Mouse (Mus musculus) heart, embryonic 10.5 days (tissue): ENCODE results near the gene Sf3a1. TPM values are rescaled to one million over a fixed set of nuclear protein-coding genes. Genes with fewer than 3 reads are reported as not detected.

Source experiments
- DNase-seq: peaks from one replicate; pipeline ENCODE4 v3.0.0-alpha.2; 2017; ENCODE audit warnings: low spot score
- H3K27ac ChIP-seq: fragments of 300-500 bp; sonication (generic); 2 replicates; pipeline ENCODE4 v1.5.1; 2016; ENCODE audit warnings: mild to moderate bottlenecking
- H3K27me3 ChIP-seq: fragments of 300-500 bp; sonication (generic); 2 replicates; pipeline ENCODE4 v1.6.1; 2016; ENCODE audit warnings: mild to moderate bottlenecking; ENCODE audit not compliant: poor library complexity, insufficient read depth, severe bottlenecking
- H3K36me3 ChIP-seq: fragments of 300-500 bp; sonication (generic); 2 replicates; pipeline ENCODE4 v1.6.1; 2016; ENCODE audit warnings: mild to moderate bottlenecking, moderate library complexity
- H3K4me1 ChIP-seq: fragments of 300-500 bp; sonication (generic); 2 replicates; pipeline ENCODE4 v1.6.1; 2016; ENCODE audit warnings: mild to moderate bottlenecking
- H3K4me3 ChIP-seq: fragments of 300-500 bp; sonication (generic); 2 replicates; pipeline ENCODE4 v1.5.1; 2016; ENCODE audit warnings: mild to moderate bottlenecking, moderate library complexity
- H3K9me3 ChIP-seq: fragments of 300-500 bp; sonication (generic); 2 replicates; pipeline ENCODE4 v1.6.1; 2016; ENCODE audit warnings: mild to moderate bottlenecking, moderate library complexity
- WGBS: fragments of 180-500 bp; shearing (Covaris S2); methylation state at CpG from one replicate; pipeline ENCODE4 v1.1.7; 2016; 5-methylcytosine and 5-hydroxymethylcytosine counted together
- polyA plus RNA-seq: library from polyadenylated mRNA; unstranded; fragments of >200 nt; fragmentation: Nextera tagmentation; extraction: Ambion mirVana; gene quantifications from 2 replicates; pipeline ENCODE4 v1.2.1, GENCODE M21; 2016

Gene Sf3a1
- polyA plus RNA-seq, 1 experiment from 2014 or later, result 68.6 TPM

DNA sequence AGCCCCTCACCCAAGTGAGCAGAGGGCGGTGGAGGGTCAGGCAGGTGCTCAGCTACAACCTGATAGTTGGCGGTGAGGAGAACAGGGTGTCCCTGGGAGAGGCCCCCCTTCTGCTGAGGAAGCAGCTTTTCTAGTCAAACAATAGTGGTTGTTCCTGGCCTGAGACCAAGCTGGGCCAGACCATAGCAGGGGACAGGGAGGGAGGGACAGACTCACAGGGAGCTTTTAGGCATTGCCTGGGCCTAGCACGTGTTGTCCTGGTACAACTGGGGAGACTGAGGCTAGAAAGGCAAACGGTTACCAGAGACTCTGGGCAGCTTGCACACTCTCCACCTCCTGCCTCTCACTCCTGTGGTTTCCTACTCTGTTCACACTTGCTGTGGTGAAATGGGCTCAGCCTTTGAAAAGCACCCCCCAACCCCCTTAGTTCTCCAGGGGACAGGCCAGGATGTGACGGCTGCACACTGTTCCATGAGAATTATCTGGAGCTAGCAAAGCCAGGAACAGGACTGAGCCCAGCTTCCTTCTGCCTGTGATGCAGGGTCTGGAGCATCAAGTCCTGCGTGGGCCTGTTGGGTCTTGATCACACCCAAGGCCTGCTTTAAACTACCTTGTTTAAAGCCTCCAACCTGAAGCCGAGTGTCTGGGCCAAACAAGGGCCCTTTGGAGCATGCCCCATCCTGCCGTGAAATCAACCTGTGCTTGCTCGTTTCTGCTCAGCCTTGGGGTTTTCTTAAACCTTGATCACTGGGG is 56.3 kb downstream of the Sf3a1 start:
- no peak overlapping the region for H3K27ac ChIP-seq
- peaks cover 23% of the 10 kb centered on the region for H3K27me3 ChIP-seq
- DNase-seq, result no peak
- H3K4me3 ChIP-seq, result no peak overlapping the region
- peaks cover 42% of the 10 kb centered on the region for H3K4me1 ChIP-seq
- peaks cover 39% of the 10 kb centered on the region for H3K36me3 ChIP-seq
- no peaks in the 10 kb centered on the region for H3K9me3 ChIP-seq
- 78% methylated on average over 9 of the region's 9 CpGs for WGBS

- H3K4me3 ChIP-seq, result peak within 1 kb of the TSS; percentile 64
- DNase-seq, result peak; percentile 96
- peaks cover 25% of the 10 kb centered on the region for H3K36me3 ChIP-seq
- H3K9me3 ChIP-seq, result no peaks in the 10 kb centered on the region
- H3K4me1 ChIP-seq, result peaks cover 37% of the 10 kb centered on the region
- peaks cover 25% of the 10 kb centered on the region for H3K27me3 ChIP-seq
- peak within 1 kb of the TSS; percentile 80 for H3K27ac ChIP-seq
- 1% methylated on average over 56 of the region's 56 CpGs for WGBS
Measured at GRCm38 (mm10) chr11:4217914-4218629, 57.9 kb downstream of the Sf3a1 start, which contains the start of gene Castor1. Gene Castor1 (plus strand): TSS chr11:4218225.

- Histone ChIP-seq H3K4me3 (peak overlapping the region; percentile 64), H3K27me3 (peaks cover 28% of the 10 kb centered on the region), H3K36me3 (peaks cover 19% of the 10 kb centered on the region), H3K27ac (peak overlapping the region; percentile 80), H3K4me1 (peaks cover 37% of the 10 kb centered on the region), H3K9me3 (no peaks in the 10 kb centered on the region)
- no peak for DNase-seq
- 2% methylated on average over 6 of the region's 6 CpGs for WGBS
Measured at GRCm38 (mm10) chr11:4218637-4219036, 58.5 kb downstream of the Sf3a1 start.

DNA sequence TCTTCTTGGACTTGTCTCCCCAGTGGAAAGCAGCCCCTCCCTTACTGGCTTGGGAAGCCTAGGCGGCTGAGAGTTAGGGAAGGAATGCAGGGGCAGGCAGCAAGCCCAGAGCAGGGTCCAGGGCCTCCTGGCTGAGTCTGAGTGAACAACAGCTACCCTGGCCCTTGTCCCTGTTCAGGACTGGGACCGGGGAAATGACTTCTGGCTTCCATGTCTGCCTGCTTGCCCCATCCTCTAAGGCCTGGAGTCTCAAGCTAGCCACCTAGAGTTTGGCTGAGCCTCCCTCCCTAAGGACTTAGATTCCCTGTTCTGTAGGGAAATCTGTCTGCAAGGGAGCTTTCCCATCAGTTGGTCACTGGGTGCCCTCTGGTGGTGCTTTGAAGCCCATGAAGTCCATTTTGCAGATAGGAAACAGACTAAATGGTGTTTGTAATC is 59.2 kb downstream of the Sf3a1 start:
- Histone ChIP-seq H3K9me3 (no peaks in the 10 kb centered on the region), H3K4me1 (peaks cover 39% of the 10 kb centered on the region), H3K27ac (no peak overlapping the region), H3K36me3 (peaks cover 12% of the 10 kb centered on the region; the same call in 1 of the 2 replicates), H3K27me3 (peaks cover 30% of the 10 kb centered on the region), H3K4me3 (no peak overlapping the region)
- no peak for DNase-seq
- 4% methylated on average over 2 of the region's 2 CpGs for WGBS

DNA sequence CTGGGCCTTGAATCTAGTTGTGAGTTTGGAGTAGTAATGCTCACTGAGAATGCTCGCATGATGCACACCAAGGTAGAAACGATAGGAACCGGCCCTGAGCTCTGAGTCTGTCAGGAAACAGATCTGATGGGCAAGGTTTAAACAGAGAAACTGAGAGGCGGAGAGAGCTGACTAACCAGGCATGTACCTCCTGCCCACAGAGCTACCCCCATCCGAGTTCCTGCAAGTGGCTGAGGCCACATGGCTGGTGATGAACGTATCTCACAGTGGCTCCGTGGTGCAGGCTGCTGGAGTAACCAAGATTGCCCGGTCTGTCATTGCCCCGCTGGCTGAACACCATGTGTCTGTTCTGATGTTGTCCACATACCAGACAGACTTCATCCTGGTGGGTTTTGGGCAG is 59.8 kb downstream of the Sf3a1 start:
- Histone ChIP-seq H3K9me3 (no peaks in the 10 kb centered on the region), H3K4me1 (peaks cover 34% of the 10 kb centered on the region), H3K36me3 (peaks cover 6% of the 10 kb centered on the region; the same call in 1 of the 2 replicates), H3K4me3 (no peak overlapping the region), H3K27ac (no peak overlapping the region), H3K27me3 (peaks cover 32% of the 10 kb centered on the region)
- no peak for DNase-seq
- WGBS, result 60% methylated on average over 9 of the region's 9 CpGs

- H3K36me3 ChIP-seq, result no peaks in the 10 kb centered on the region
- H3K27me3 ChIP-seq, result peaks cover 36% of the 10 kb centered on the region
- H3K4me1 ChIP-seq, result peaks cover 30% of the 10 kb centered on the region
- H3K27ac ChIP-seq, result no peak overlapping the region
- 45% methylated on average over 28 of the region's 28 CpGs for WGBS
- DNase-seq, result peak; percentile 89
- H3K4me3 ChIP-seq, result no peak overlapping the region
- no peaks in the 10 kb centered on the region for H3K9me3 ChIP-seq
Measured at GRCm38 (mm10) chr11:4220443-4221400, 60.6 kb downstream of the Sf3a1 start.

DNA sequence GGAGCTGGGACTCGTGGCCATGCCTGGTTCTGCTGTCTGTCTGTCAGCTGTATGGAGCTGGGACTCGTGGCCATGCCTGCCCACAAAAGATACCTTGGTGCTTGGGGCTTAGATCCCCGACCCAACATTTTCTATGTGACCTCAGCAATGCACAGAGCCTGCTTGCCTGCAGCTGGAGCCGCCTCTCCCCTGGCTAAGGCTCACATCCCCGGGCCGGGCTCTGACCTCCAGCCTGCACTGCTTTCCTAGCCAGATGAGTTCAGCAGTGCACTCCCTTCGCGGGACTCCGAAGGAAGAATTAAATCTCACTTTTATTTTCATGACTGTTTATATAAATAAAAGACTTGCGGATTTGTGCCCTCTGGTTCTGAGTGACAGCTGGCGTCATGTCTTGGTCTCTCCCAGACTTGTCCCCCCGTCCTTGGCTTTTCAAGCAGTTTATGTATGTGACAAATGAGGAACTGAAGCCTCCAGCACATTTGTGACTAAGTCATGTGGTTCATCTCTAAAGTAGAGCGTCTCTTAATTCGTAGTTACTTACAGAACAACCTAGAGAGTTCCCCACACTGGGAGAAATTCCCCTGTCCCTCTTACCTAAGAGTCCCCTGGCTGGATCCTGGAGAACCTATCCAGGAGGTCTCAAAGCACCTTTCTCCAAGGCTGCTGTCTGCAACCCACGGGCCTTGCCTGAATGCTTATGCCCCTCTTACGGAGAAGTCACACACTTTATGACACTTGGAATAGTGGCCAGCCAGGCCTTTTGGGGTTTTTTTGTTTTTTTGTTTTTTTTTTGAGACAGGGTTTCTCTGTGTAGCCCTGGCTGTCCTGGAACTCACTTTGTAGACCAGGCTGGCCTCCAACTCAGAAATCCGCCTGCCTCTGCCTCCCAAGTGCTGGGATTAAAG is 62.1 kb downstream of the Sf3a1 start:
- 74% methylated on average over 17 of the region's 17 CpGs for WGBS
- no peak overlapping the region for H3K4me3 ChIP-seq
- no peaks in the 10 kb centered on the region for H3K36me3 ChIP-seq
- H3K9me3 ChIP-seq, result no peaks in the 10 kb centered on the region
- DNase-seq, result no peak
- peaks cover 27% of the 10 kb centered on the region for H3K4me1 ChIP-seq
- no peak overlapping the region for H3K27ac ChIP-seq
- H3K27me3 ChIP-seq, result peaks cover 33% of the 10 kb centered on the region

GRCm38 (mm10) chr11:4223393-4224188 is 63.4 kb downstream of the Sf3a1 start:
- H3K27ac ChIP-seq, result peak overlapping the region; percentile 74
- 16% methylated on average over 7 of the region's 7 CpGs for WGBS
- peak; percentile 91 for DNase-seq
- no peaks in the 10 kb centered on the region for H3K9me3 ChIP-seq
- H3K4me3 ChIP-seq, result peak overlapping the region; percentile 31
- peaks cover 18% of the 10 kb centered on the region; the same call in 1 of the 2 replicates for H3K4me1 ChIP-seq
- H3K27me3 ChIP-seq, result peaks cover 28% of the 10 kb centered on the region
- H3K36me3 ChIP-seq, result no peaks in the 10 kb centered on the region

GRCm38 (mm10) chr11:4224223-4224622 is 64.1 kb downstream of the Sf3a1 start:
- Histone ChIP-seq H3K27me3 (peaks cover 22% of the 10 kb centered on the region), H3K4me1 (peaks cover 14% of the 10 kb centered on the region; the same call in 1 of the 2 replicates), H3K27ac (peak overlapping the region; percentile 74), H3K36me3 (no peaks in the 10 kb centered on the region), H3K9me3 (no peaks in the 10 kb centered on the region), H3K4me3 (peak overlapping the region; percentile 35; the same call in 1 of the 2 replicates)
- DNase-seq, result no peak
- 38% methylated on average over 2 of the region's 2 CpGs for WGBS

DNA sequence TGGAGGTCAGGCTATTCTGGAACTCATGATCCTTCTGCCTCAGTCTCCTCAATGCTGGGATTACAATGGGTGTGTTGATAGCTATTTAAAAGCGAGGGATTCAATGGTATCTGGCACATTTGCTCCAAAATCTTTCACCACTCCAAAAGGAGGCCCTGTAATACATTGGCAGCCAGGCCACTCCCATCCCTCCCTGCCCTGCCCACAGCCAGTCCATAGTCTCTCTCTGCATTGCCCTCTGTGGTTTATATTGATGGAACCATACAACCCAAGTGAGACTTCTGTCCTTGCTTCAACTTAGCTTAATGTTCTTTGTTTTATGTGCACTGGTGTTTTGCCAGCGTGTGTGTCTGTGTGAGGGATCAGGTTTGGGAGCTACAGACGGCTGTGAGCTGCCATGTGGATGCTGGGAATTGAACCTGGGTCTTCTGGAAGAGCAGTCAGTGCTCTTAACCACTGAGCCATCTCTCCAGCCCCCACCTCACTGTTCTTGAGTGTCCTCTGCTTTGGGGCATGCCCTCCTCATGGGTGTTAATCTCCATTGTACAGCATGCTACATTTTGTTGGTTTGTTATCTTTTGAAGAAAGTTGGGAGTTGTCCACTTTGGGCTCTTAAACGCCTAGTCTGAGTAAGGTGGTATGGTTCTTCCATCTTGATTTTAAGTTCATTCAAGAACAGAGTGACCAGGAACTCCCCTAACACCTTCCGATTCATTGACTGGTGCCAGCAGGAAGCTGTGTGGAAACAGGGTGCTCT is 66.6 kb downstream of the Sf3a1 start:
- Histone ChIP-seq H3K27me3 (peaks cover 11% of the 10 kb centered on the region), H3K4me1 (peaks cover 16% of the 10 kb centered on the region), H3K36me3 (no peaks in the 10 kb centered on the region), H3K9me3 (no peaks in the 10 kb centered on the region), H3K27ac (no peak overlapping the region), H3K4me3 (no peak overlapping the region)
- WGBS, result 73% methylated on average over 5 of the region's 5 CpGs
- DNase-seq, result no peak
